Mouse (Mus musculus) forebrain, postnatal 0 days (tissue): ENCODE measurements around the gene Pgls. TPM values are rescaled to one million over a fixed set of nuclear protein-coding genes. Genes with fewer than 3 reads are reported as not detected.

Source experiments
- ATAC-seq: fragments of 200-750 bp; cut with Nextera tagmentation; 2 replicates; pipeline ENCODE4 v1.8.0; 2017; ENCODE audit warnings: mild to moderate bottlenecking, moderate library complexity
- DNase-seq: peaks from one replicate; pipeline ENCODE4 v3.0.0-alpha.2; 2015
- H3K27ac ChIP-seq: fragments of 300-500 bp; sonication (generic); 2 replicates; pipeline ENCODE4 v1.5.1; 2014; ENCODE audit warnings: low read depth, mild to moderate bottlenecking, antibody characterized with exemption, low read length, moderate library complexity, mixed read lengths
- H3K27me3 ChIP-seq: fragments of 300-500 bp; sonication (generic); 2 replicates; pipeline ENCODE4 v1.6.1; 2014; ENCODE audit warnings: mild to moderate bottlenecking, low read length, mixed read lengths; ENCODE audit not compliant: insufficient read depth
- H3K36me3 ChIP-seq: fragments of 300-500 bp; sonication (generic); 2 replicates; pipeline ENCODE4 v1.6.1; 2014; ENCODE audit warnings: mild to moderate bottlenecking, moderate library complexity; ENCODE audit not compliant: insufficient read depth
- H3K4me1 ChIP-seq: fragments of 300-500 bp; sonication (generic); 2 replicates; pipeline ENCODE4 v1.6.1; 2014; ENCODE audit warnings: antibody characterized with exemption; ENCODE audit not compliant: insufficient read depth
- H3K4me2 ChIP-seq: fragments of 300-500 bp; sonication (generic); 2 replicates; pipeline ENCODE4 v1.6.1; 2014; ENCODE audit warnings: low read depth, mild to moderate bottlenecking, moderate library complexity
- H3K4me3 ChIP-seq: fragments of 300-500 bp; sonication (generic); 2 replicates; pipeline ENCODE4 v1.5.1; 2014; ENCODE audit warnings: low read depth, low read length, mixed read lengths
- H3K9ac ChIP-seq: fragments of 300-500 bp; sonication (generic); 2 replicates; pipeline ENCODE4 v1.6.1; 2014; ENCODE audit warnings: mild to moderate bottlenecking
- H3K9me3 ChIP-seq: fragments of 300-500 bp; sonication (generic); 2 replicates; pipeline ENCODE4 v1.6.1; 2016; ENCODE audit warnings: low read length
- CTCF ChIP-seq: sonication (generic); IDR thresholded peaks from 2 replicates; pipeline ENCODE4 v1.5.1; 2016; ENCODE audit warnings: antibody characterized with exemption, control low read depth, low read depth
- WGBS: fragments of 180-500 bp; shearing (Covaris S2); extraction: QIAGEN DNeasy Blood & Tissue Kit; methylation state at CpG from one replicate; pipeline ENCODE4 v1.1.7; 2014; 5-methylcytosine and 5-hydroxymethylcytosine counted together
- polyA plus RNA-seq: library from polyadenylated mRNA; unstranded; fragments of >200 nt; fragmentation: Nextera tagmentation; extraction: Ambion mirVana; gene quantifications from 2 replicates; pipeline ENCODE4 v1.2.1, GENCODE M21; 2015
- total RNA-seq: library from RNA; depleted of rRNA; stranded (reverse); fragments of >200 nt; gene quantifications from 2 replicates; pipeline ENCODE4 v1.2.3, GENCODE M21; 2014

Gene Pgls
- total and polyA plus RNA-seq, 2 experiments from 2014 or later, result 248 to 262 TPM

GRCm38 (mm10) chr8:71597451-71597850, 5.5 kb downstream of the Pgls start, which contains the start of gene Fam129c:
Gene Fam129c (plus strand): TSS chr8:71597648.
- Histone ChIP-seq H3K4me1 (peaks cover 7% of the 10 kb centered on the region; the same call in 1 of the 2 replicates), H3K27me3 (peaks cover 4% of the 10 kb centered on the region; the same call in 1 of the 2 replicates), H3K36me3 (peaks cover 5% of the 10 kb centered on the region; the same call in 1 of the 2 replicates), H3K4me3 (no peak within 1 kb of the TSS), H3K27ac (no peak within 1 kb of the TSS), H3K9me3 (no peaks in the 10 kb centered on the region), H3K9ac (no peak within 1 kb of the TSS), H3K4me2 (no peak within 1 kb of the TSS)
- no peak for DNase-seq
- TF ChIP-seq CTCF, result no peak
- whole genome bisulfite sequencing, result 74% methylated on average over 3 of the region's 3 CpGs
- no peak for ATAC-seq

- H3K4me1 ChIP-seq, result no peaks in the 10 kb centered on the region; the same call in 1 of the 2 replicates
- no peak overlapping the region for H3K27ac ChIP-seq
- peaks cover 9% of the 10 kb centered on the region for H3K27me3 ChIP-seq
- no peaks in the 10 kb centered on the region for H3K9me3 ChIP-seq
- H3K4me3 ChIP-seq, result no peak overlapping the region
- no peak overlapping the region for H3K9ac ChIP-seq
- peaks cover 5% of the 10 kb centered on the region; the same call in 1 of the 2 replicates for H3K36me3 ChIP-seq
- TF ChIP-seq CTCF, result no peak
- DNase-seq (no peak), ATAC-seq (no peak)
- H3K4me2 ChIP-seq, result no peak overlapping the region
Observed at GRCm38 (mm10) chr8:71598375-71598774, 6.4 kb downstream of the Pgls start.

- DNase-seq (no peak), ATAC-seq (no peak)
- Histone ChIP-seq H3K4me3 (no peak overlapping the region), H3K27ac (no peak overlapping the region), H3K27me3 (peaks cover 12% of the 10 kb centered on the region), H3K4me1 (no peaks in the 10 kb centered on the region), H3K36me3 (peaks cover 5% of the 10 kb centered on the region; the same call in 1 of the 2 replicates), H3K9me3 (no peaks in the 10 kb centered on the region), H3K9ac (no peak overlapping the region), H3K4me2 (no peak overlapping the region)
- 92% methylated on average over 5 of the region's 5 CpGs for WGBS
- TF ChIP-seq CTCF, result no peak
Observed at GRCm38 (mm10) chr8:71598841-71599240, 6.9 kb downstream of the Pgls start.

GRCm38 (mm10) chr8:71601939-71602665, 10.1 kb downstream of the Pgls start:
- DNase-seq, result no peak

GRCm38 (mm10) chr8:71602666-71603334, 10.8 kb downstream of the Pgls start:
- Histone ChIP-seq H3K4me3 (peak overlapping the region; percentile 33), H3K4me2 (peak overlapping the region; percentile 52), H3K27ac (peak overlapping the region; percentile 57; the same call in 1 of the 2 replicates), H3K9me3 (no peaks in the 10 kb centered on the region), H3K36me3 (no peaks in the 10 kb centered on the region; the same call in 1 of the 2 replicates), H3K4me1 (no peaks in the 10 kb centered on the region), H3K27me3 (peaks cover 13% of the 10 kb centered on the region), H3K9ac (peak overlapping the region; percentile 44)
- 2% methylated on average over 32 of the region's 32 CpGs for WGBS
- peak; percentile 57 for DNase-seq
- ATAC-seq, result peak; percentile 80
- no peak for TF ChIP-seq CTCF

More at GRCm38 (mm10) chr8:71601939-71602665, 10.1 kb downstream of the Pgls start:
- no peak for TF ChIP-seq CTCF
- Histone ChIP-seq H3K4me2 (peak overlapping the region; percentile 52), H3K9me3 (no peaks in the 10 kb centered on the region), H3K4me1 (no peaks in the 10 kb centered on the region), H3K9ac (peak overlapping the region; percentile 44), H3K27me3 (peaks cover 13% of the 10 kb centered on the region), H3K27ac (peak overlapping the region; percentile 50; the same call in 1 of the 2 replicates), H3K36me3 (no peaks in the 10 kb centered on the region; the same call in 1 of the 2 replicates), H3K4me3 (peak overlapping the region; percentile 33)
- 5% methylated on average over 59 of the region's 65 CpGs for WGBS
- peak; percentile 76 for ATAC-seq

GRCm38 (mm10) chr8:71604021-71604420, 12.0 kb downstream of the Pgls start:
- no peak overlapping the region for H3K27ac ChIP-seq
- H3K27me3 ChIP-seq, result peaks cover 13% of the 10 kb centered on the region
- TF ChIP-seq CTCF, result no peak
- H3K4me1 ChIP-seq, result no peaks in the 10 kb centered on the region
- H3K9ac ChIP-seq, result no peak overlapping the region
- no peak overlapping the region for H3K4me2 ChIP-seq
- H3K36me3 ChIP-seq, result no peaks in the 10 kb centered on the region; the same call in 1 of the 2 replicates
- DNase-seq, result no peak
- 58% methylated on average over 7 of the region's 7 CpGs for whole genome bisulfite sequencing
- H3K4me3 ChIP-seq, result no peak overlapping the region
- no peak for ATAC-seq
- no peaks in the 10 kb centered on the region for H3K9me3 ChIP-seq
